Mouse (Mus musculus) limb, embryonic 11.5 days (tissue): ENCODE measurements around the gene Hmgxb4. TPM values are rescaled to one million over a fixed set of nuclear protein-coding genes. Genes with fewer than 3 reads are reported as not detected.
A peak's percentile ranks its signal among the peaks of the same experiment; 100 is the strongest.

Experiments
- ATAC-seq: fragments of 200-750 bp; cut with Nextera tagmentation; 2 replicates; pipeline ENCODE4 v1.8.0; 2017; ENCODE audit warnings: low read depth; ENCODE audit not compliant: insufficient number of reproducible peaks, low FRiP score, low TSS enrichment
- DNase-seq: peaks from one replicate; pipeline ENCODE4 v3.0.0-alpha.2; 2015; ENCODE audit warnings: low spot score
- H3K27ac ChIP-seq: fragments of 300-500 bp; sonication (generic); replicated peaks from 2 replicates; pipeline ENCODE4 v1.5.1; 2014; ENCODE audit warnings: low read depth, mild to moderate bottlenecking, low read length
- H3K27me3 ChIP-seq: fragments of 300-500 bp; sonication (generic); 2 replicates; pipeline ENCODE4 v1.6.1; 2014; ENCODE audit warnings: mild to moderate bottlenecking, low read length, mixed read lengths; ENCODE audit not compliant: control insufficient read depth, insufficient read depth
- H3K36me3 ChIP-seq: fragments of 300-500 bp; sonication (generic); 2 replicates; pipeline ENCODE4 v1.6.1; 2014; ENCODE audit warnings: mild to moderate bottlenecking, low read length, moderate library complexity, mixed read lengths; ENCODE audit not compliant: control insufficient read depth, insufficient read depth
- H3K4me1 ChIP-seq: fragments of 300-500 bp; sonication (generic); 2 replicates; pipeline ENCODE4 v1.6.1; 2014; ENCODE audit warnings: low read length, mixed read lengths; ENCODE audit not compliant: control insufficient read depth, insufficient read depth
- H3K4me2 ChIP-seq: fragments of 300-500 bp; sonication (generic); 2 replicates; pipeline ENCODE4 v1.6.1; 2014; ENCODE audit warnings: low read depth, mild to moderate bottlenecking, moderate library complexity; ENCODE audit not compliant: severe bottlenecking
- H3K4me3 ChIP-seq: fragments of 300-500 bp; sonication (generic); 2 replicates; pipeline ENCODE4 v1.5.1; 2014; ENCODE audit warnings: low read depth, low read length
- H3K9ac ChIP-seq: fragments of 300-500 bp; sonication (generic); 2 replicates; pipeline ENCODE4 v1.6.1; 2014; ENCODE audit warnings: mild to moderate bottlenecking, low read length
- H3K9me3 ChIP-seq: fragments of 300-500 bp; sonication (generic); 2 replicates; pipeline ENCODE4 v1.6.1; 2016; ENCODE audit warnings: low read length; ENCODE audit not compliant: control insufficient read depth
- WGBS: fragments of 180-500 bp; shearing (Covaris S2); extraction: QIAGEN DNeasy Blood & Tissue Kit; methylation state at CpG from one replicate; pipeline ENCODE4 v1.1.7; 2014; 5-methylcytosine and 5-hydroxymethylcytosine counted together
- polyA plus RNA-seq: library from polyadenylated mRNA; unstranded; fragments of >200 nt; fragmentation: Nextera tagmentation; extraction: Ambion mirVana; gene quantifications from 2 replicates; pipeline ENCODE4 v1.2.1, GENCODE M21; 2014

The Hmgxb4 gene
- polyA plus RNA-seq, 1 experiment from 2014 or later: 49.7 TPM

- Histone ChIP-seq H3K36me3 (peaks cover 24% of the 10 kb centered on the region), H3K27ac (no peak overlapping the region), H3K9ac (no peak overlapping the region), H3K9me3 (no peaks in the 10 kb centered on the region), H3K4me2 (no peak overlapping the region), H3K4me1 (no peaks in the 10 kb centered on the region), H3K27me3 (no peaks in the 10 kb centered on the region), H3K4me3 (no peak overlapping the region)
- WGBS: 93% methylated on average over 4 of the region's 4 CpGs
- ATAC-seq: no peak
- DNase-seq: no peak
Measured at GRCm38 (mm10) chr8:75025809-75026208, 32.7 kb downstream of the Hmgxb4 start.

DNA sequence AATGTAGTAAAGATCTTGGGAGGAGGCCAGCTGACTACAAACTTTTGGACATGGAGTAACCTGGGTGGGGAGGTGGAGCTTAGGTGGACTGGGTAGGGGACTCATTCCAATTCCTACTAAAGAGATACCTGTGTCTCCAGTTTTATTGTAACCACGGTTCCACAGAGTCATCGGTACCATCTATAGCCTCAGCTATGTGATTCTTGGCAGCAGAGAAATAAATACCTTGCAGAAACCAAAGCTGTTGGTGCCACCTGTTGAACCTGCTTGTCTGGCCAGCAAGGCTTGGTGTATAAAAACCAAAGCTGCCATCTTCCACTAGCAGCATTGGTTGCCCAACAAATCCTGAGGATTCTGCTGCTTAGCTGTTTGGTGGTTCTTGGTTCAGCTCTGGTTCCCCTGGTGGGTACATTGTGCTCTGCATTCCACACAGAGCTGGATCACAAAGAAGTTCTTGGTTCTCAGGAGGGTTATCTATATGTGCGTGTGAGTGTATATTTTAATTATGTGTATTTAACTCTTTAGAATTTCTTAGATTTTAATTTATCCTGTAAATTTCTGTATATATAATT is 37.4 kb downstream of the Hmgxb4 start:
- no peak for ATAC-seq
- Histone ChIP-seq H3K36me3 (peaks cover 9% of the 10 kb centered on the region), H3K4me3 (no peak overlapping the region), H3K27me3 (no peaks in the 10 kb centered on the region), H3K4me1 (no peaks in the 10 kb centered on the region), H3K4me2 (no peak overlapping the region), H3K9ac (no peak overlapping the region), H3K27ac (no peak overlapping the region), H3K9me3 (no peaks in the 10 kb centered on the region)
- 91% methylated on average over 3 of the region's 3 CpGs for WGBS
- DNase-seq: no peak

DNA sequence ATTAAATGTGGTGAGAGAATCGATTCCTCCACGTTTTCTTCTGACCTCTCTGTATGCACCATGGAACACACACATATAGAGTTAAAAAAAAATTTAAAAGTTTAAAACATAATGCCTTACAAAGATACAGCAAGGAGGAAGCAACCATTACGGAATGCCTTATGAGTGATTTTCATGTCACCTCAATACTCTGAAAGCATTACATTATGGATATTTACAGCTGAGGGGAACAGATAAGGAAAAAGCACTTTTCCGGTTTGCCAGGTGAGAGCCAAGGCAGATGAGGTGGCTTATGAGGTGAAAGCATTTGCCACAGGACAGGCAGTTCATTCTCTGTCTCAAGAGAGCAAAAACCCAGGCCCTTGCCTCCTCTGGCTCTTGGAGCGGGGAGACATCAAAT is 39.8 kb downstream of the Hmgxb4 start:
- Histone ChIP-seq H3K9me3 (no peaks in the 10 kb centered on the region), H3K4me1 (no peaks in the 10 kb centered on the region), H3K4me3 (peak overlapping the region; percentile 62; the same call in 1 of the 2 replicates), H3K9ac (no peak overlapping the region), H3K27ac (no peak overlapping the region), H3K4me2 (peak overlapping the region; percentile 29; the same call in 1 of the 2 replicates), H3K36me3 (peaks cover 2% of the 10 kb centered on the region; the same call in 1 of the 2 replicates), H3K27me3 (no peaks in the 10 kb centered on the region)
- DNase-seq (no peak), ATAC-seq (no peak)
- WGBS: 71% methylated on average over 5 of the region's 5 CpGs

DNA sequence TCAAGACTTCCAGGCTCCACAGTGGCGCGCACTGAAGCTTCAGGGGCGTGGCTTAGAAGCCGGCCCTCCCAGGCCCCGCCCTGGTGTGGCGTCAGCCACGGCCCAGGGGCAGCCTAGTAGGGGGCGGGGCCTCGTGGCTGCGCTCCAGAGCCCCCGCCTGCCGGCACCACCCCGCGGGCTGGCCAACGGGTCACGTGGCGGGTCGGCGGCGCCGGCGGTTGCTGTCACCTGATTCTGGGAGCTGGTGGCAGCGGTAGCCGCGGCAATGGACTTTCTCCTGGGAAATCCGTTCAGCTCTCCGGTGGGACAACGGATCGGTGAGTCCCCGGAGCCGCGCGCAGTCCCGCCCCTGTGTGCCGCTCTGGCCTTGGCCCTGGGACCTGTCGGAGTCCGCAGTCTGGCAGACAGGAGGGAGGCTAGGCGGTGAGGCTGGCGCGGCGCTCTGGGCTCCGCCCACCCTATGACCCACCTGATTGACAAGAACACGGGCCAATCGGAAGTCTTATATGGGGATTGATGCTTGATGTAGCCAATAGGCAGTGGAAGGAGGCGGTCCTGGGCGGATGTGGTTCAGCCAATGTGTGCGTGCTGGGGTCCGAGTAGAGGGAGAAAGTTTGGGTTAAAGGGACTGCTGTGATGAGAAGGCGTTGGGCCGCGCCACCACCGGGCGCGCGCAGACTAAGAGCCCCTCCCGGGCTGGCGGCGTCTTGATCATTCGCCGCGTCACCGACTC is 40.5 kb downstream of the Hmgxb4 start, which contains the start of gene Tom1:
Tom1 (plus strand) TSS at position 195 of the 733 bp plus-strand sequence.
- Histone ChIP-seq H3K4me2 (peak within 1 kb of the TSS; percentile 93), H3K36me3 (no peaks in the 10 kb centered on the region), H3K9me3 (no peaks in the 10 kb centered on the region), H3K27ac (no peak within 1 kb of the TSS), H3K9ac (peak within 1 kb of the TSS; percentile 64), H3K4me3 (peak within 1 kb of the TSS; percentile 62), H3K27me3 (no peaks in the 10 kb centered on the region), H3K4me1 (no peaks in the 10 kb centered on the region)
- peak; percentile 99 for ATAC-seq
- 0% methylated on average over 62 of the region's 62 CpGs for WGBS
- DNase-seq: peak; percentile 99

DNA sequence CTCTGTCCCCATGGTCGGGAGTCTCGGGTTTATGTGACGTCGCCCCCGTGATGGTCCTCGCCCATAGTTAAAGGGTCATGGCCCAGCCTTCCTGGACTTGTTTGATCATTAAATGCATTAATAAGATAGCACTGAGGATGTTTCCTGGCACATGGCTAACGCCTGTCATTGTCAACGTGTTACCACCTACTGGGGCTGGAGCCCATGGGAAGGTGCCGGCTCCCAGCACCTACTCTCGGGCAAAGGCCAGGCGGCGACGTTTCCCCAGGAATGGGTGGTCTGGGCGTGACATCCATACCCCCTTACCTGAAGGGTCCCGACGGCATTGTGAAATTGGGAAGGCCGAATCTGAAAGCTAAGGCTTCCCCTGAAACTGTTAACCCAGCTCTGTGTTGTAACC is 41.1 kb downstream of the Hmgxb4 start:
- Histone ChIP-seq H3K9ac (peak overlapping the region; percentile 64), H3K27me3 (no peaks in the 10 kb centered on the region), H3K4me1 (no peaks in the 10 kb centered on the region), H3K4me3 (peak overlapping the region; percentile 62), H3K9me3 (no peaks in the 10 kb centered on the region), H3K27ac (no peak overlapping the region), H3K4me2 (peak overlapping the region; percentile 93), H3K36me3 (no peaks in the 10 kb centered on the region)
- DNase-seq (no peak), ATAC-seq (no peak; the same call in 1 of the 2 replicates)
- 1% methylated on average over 17 of the region's 17 CpGs for WGBS

DNA sequence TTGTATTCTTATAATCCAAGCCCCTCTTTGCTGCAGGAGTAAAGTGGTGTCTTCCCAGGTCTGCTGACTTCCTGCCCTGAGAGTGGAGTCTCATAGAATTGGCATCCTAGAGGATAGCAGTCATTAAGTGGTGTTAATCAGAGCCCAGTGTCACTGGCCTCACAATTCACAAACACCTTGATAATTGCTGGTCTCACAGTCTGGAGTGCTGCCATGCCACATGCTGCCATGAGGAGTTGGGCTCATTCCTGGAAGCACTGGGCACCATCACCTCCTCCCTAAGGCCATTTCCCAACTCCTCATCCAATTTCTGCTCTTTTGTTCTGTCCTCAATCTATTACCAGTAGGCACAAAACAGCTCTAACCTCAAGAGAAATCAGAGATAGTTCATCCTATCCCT is 42.5 kb downstream of the Hmgxb4 start:
- Histone ChIP-seq H3K36me3 (no peaks in the 10 kb centered on the region), H3K27ac (no peak overlapping the region), H3K9me3 (no peaks in the 10 kb centered on the region), H3K4me2 (no peak overlapping the region), H3K4me1 (no peaks in the 10 kb centered on the region), H3K9ac (no peak overlapping the region), H3K4me3 (no peak overlapping the region), H3K27me3 (no peaks in the 10 kb centered on the region)
- no peak for ATAC-seq
- no peak for DNase-seq

DNA sequence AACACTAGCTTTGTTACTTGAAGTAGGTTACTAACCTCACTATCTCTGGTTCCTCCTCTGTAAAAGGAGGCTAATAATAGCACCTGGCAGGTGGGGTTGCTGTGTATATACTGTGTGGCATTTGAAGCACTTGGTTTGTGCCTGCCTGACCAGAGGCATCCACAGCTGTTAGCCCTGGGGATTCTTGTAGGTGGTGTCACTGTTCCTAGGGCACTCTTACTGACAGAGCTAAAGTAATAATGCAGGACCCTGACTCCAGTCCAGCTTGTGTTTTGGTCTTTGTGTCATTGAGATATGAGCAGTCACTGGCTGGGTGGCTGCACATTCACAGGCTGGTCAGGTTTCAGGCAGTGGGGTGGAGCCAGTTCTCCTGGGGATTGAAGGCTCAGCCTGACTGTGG is 45.3 kb downstream of the Hmgxb4 start:
- no peak overlapping the region for H3K9ac ChIP-seq
- DNase-seq: no peak
- H3K27me3 ChIP-seq: no peaks in the 10 kb centered on the region
- no peak overlapping the region for H3K27ac ChIP-seq
- ATAC-seq: no peak
- no peaks in the 10 kb centered on the region for H3K9me3 ChIP-seq
- no peaks in the 10 kb centered on the region for H3K36me3 ChIP-seq
- no peak overlapping the region for H3K4me3 ChIP-seq
- H3K4me2 ChIP-seq: no peak overlapping the region
- H3K4me1 ChIP-seq: no peaks in the 10 kb centered on the region

DNA sequence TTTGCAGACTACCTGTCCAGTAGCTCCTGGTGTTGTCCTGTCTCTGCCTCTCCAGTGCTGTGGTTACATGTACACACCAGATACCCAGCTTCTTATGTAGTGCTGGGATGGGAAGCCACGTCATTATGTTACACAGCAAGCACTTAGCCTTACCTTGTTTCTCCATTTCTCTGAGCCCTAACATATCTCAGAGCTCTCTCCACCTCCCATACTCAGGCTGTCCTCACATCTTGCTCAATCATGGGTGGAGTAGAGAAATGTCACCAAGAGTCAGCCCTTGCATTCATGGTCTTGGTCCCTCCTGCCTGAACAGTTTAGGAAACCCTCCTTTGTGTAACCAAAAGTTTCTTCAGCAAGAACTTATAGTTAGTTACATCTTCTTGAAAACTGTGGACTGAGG is 46.6 kb downstream of the Hmgxb4 start:
- Histone ChIP-seq H3K9me3 (no peaks in the 10 kb centered on the region), H3K4me1 (no peaks in the 10 kb centered on the region), H3K4me2 (no peak overlapping the region), H3K36me3 (no peaks in the 10 kb centered on the region), H3K27ac (no peak overlapping the region), H3K4me3 (no peak overlapping the region), H3K9ac (no peak overlapping the region), H3K27me3 (no peaks in the 10 kb centered on the region)
- DNase-seq (no peak), ATAC-seq (no peak)
- 84% methylated on average over 1 of the region's 1 CpGs for WGBS
